Mouse (Mus musculus) naive thymus-derived CD4-positive, alpha-beta T cell, adult 2 months (primary cell): ENCODE measurements around the gene Camta1.

Source experiments
- DNase-seq: peaks from one replicate; pipeline ENCODE4 v3.0.0-alpha.2; 2011; ENCODE audit warnings: low read depth

The Camta1 gene

GRCm38 (mm10) chr4:151152010-151152409 is 709.7 kb downstream of the Camta1 start:
- DNase-seq = no peak

- DNase-seq = no peak
These were observed 710.8 kb downstream of the Camta1 start for GRCm38 (mm10) chr4:151150842-151151241.

GRCm38 (mm10) chr4:151150115-151150514 is 711.6 kb downstream of the Camta1 start:
- no peak for DNase-seq

GRCm38 (mm10) chr4:151147541-151147940 is 714.1 kb downstream of the Camta1 start:
- no peak for DNase-seq

- no peak for DNase-seq
These were observed 717.6 kb downstream of the Camta1 start for GRCm38 (mm10) chr4:151144121-151144520.

- peak; percentile 74 for DNase-seq
These were observed 720.3 kb downstream of the Camta1 start for GRCm38 (mm10) chr4:151141196-151141880.

GRCm38 (mm10) chr4:151140368-151140982 is 721.2 kb downstream of the Camta1 start:
- no peak for DNase-seq

GRCm38 (mm10) chr4:151139053-151139840 is 722.4 kb downstream of the Camta1 start:
- peak; percentile 44 for DNase-seq

- DNase-seq = no peak
These were observed 723.1 kb downstream of the Camta1 start for GRCm38 (mm10) chr4:151138586-151138985.

- no peak for DNase-seq
These were observed 723.5 kb downstream of the Camta1 start for GRCm38 (mm10) chr4:151138135-151138534.

GRCm38 (mm10) chr4:151137701-151138100 is 724.0 kb downstream of the Camta1 start:
- DNase-seq = no peak

- DNase-seq = no peak
These were observed 726.2 kb downstream of the Camta1 start for GRCm38 (mm10) chr4:151135491-151135890.

- DNase-seq = no peak
These were observed 727.9 kb downstream of the Camta1 start for GRCm38 (mm10) chr4:151133760-151134159.

GRCm38 (mm10) chr4:151132493-151132892 is 729.2 kb downstream of the Camta1 start:
- no peak for DNase-seq

GRCm38 (mm10) chr4:151130756-151131490 is 730.8 kb downstream of the Camta1 start:
- no peak for DNase-seq

GRCm38 (mm10) chr4:151129725-151130557 is 731.7 kb downstream of the Camta1 start:
- no peak for DNase-seq

- DNase-seq = no peak
These were observed 732.8 kb downstream of the Camta1 start for GRCm38 (mm10) chr4:151128641-151129541.

- DNase-seq = no peak
These were observed 733.8 kb downstream of the Camta1 start for GRCm38 (mm10) chr4:151127636-151128548.

GRCm38 (mm10) chr4:151118883-151119282 is 742.8 kb downstream of the Camta1 start:
- no peak for DNase-seq
